Mouse (Mus musculus) pancreas, adult 10 weeks (tissue): ENCODE measurements around the gene Emg1. TPM values are rescaled to one million over a fixed set of nuclear protein-coding genes. Genes with fewer than 3 reads are reported as not detected.

Source experiments
- polyA plus RNA-seq: library from polyadenylated mRNA; stranded (reverse); fragments of 350-450 nt; fragmentation: Illumina TruSeq; extraction: RNeasy Lipid Tissue Mini Kit (QIAGEN cat#74804); gene quantifications from one replicate; pipeline ENCODE4 v1.2.3, GENCODE M21; 2015; ENCODE audit warnings: low read depth, low replicate concordance; ENCODE audit not compliant: insufficient read depth

Gene Emg1
- 33.9 TPM for polyA plus RNA-seq

GRCm38 (mm10) chr6:124711824-124712782, at the start of gene Emg1, which contains the start of gene Phb2:
TSS of gene Emg1 (minus strand) at chr6:124712178.
TSS of gene Phb2 (plus strand) at chr6:124712336.

DNA sequence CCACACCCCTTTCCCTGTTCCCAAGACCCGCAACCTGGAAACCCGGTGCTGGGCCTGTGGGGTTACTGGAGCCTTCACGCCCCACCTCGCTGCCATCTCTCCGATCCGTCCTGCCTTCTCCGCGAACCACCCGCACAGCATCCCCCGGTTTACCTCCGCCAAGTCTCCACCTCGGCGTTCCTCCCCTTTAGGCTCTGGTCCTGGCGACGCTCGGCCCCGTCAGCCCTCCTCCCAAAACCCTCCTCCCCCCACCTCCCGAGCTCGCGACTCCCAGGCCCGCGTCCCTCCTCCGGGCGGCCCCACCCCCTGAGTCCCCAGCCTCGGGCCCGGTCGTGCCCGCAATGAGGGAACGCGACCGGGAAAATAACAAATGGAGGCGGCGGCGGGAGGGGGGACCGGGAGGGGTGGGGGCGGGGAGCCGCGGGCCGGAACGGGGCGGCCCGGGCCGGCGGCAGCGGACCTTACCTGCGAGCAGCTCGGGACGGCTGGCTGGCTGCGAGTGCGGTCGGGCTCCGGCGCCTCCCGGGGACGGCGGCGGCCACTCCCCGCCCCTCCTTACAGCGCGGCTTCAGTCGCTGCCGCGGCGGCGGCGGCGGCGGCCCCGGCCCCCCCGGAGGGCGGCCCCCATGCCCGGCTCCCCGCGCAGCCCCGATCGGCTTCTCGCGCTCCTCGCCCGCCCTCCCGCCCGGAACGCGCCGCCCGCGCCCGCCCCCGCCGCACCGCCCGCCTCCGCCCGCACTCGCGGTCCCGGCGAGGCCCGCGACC, 44.0 kb upstream of the Emg1 start, which contains the start of the genes Gm45234 and Atn1:
TSS of gene Gm45234 (minus strand) at position 191 of the 765 bp plus-strand sequence.
TSS of gene Atn1 (minus strand) at position 694 of the 765 bp plus-strand sequence.

GRCm38 (mm10) chr6:124740888-124741761, 29.1 kb upstream of the Emg1 start, which contains the start of gene Grcc10:
TSS of gene Grcc10 (minus strand) at chr6:124741374.

DNA sequence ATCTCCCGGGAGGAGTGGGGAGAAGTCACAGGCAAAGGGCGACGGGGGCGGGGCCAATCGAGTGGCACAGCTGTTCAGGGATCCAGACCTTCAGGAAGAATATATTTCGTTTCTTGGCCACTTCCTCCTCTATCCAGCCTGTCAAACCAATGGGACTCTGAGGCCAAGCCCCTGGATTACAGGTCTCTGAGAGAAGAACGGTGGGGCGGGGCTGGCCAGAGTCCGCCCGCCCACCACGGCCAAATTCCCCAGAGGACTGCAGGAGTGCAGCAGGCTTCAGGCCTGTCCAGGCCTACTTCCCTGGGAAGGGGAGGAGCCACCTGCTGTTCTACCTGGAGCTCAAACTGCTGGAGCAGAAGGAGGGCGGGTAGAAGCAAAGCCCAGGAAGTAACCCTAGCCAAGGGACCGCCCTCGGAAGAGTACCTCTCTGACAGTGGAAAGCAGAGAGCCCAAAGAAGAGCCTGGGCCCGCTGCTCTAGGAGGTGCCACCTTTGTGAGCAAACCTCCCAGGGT, 26.6 kb upstream of the Emg1 start, which contains the start of gene Ptpn6:
TSS of gene Ptpn6 (minus strand) at position 204 of the 513 bp plus-strand sequence.

GRCm38 (mm10) chr6:124662477-124663423, 49.2 kb downstream of the Emg1 start, which contains the start of gene Lpcat3:
TSS of gene Lpcat3 (plus strand) at chr6:124663027.

Other genes with a start within 250 kb of the Emg1 start
- 2.4 TPM for gene Clstn3, start 247.4 kb downstream of the Emg1 start, polyA plus RNA-seq
- 2.7 TPM for gene C1rl, start 219.1 kb downstream of the Emg1 start, polyA plus RNA-seq
- 27.3 TPM for gene C1ra, start 199.8 kb downstream of the Emg1 start, polyA plus RNA-seq
- 55.7 TPM for gene C1s1, start 169.8 kb downstream of the Emg1 start, polyA plus RNA-seq
- gene C1rb, start 141.9 kb downstream of the Emg1 start, polyA plus RNA-seq = not detected
- not detected for gene C1s2, start 76.1 kb downstream of the Emg1 start, polyA plus RNA-seq
- gene Lpcat3, start 49.2 kb downstream of the Emg1 start, polyA plus RNA-seq = 19.6 TPM
- gene Phb2, start 158 bp upstream of the Emg1 start, polyA plus RNA-seq = 33.9 TPM
- 7.1 TPM for gene Ptpn6, start 26.5 kb upstream of the Emg1 start, polyA plus RNA-seq
- gene Grcc10, start 29.2 kb upstream of the Emg1 start, polyA plus RNA-seq = 65.8 TPM
- gene Gm45234, start 43.8 kb upstream of the Emg1 start, polyA plus RNA-seq = 0.89 TPM
- 10.0 TPM for gene Atn1, start 44.3 kb upstream of the Emg1 start, polyA plus RNA-seq
- 4.1 TPM for gene Eno2, start 57.5 kb upstream of the Emg1 start, polyA plus RNA-seq
- gene Lrrc23, start 67.5 kb upstream of the Emg1 start, polyA plus RNA-seq = 0.98 TPM
- gene Spsb2, start 96.5 kb upstream of the Emg1 start, polyA plus RNA-seq = 4.9 TPM
- gene Tpi1, start 102.1 kb upstream of the Emg1 start, polyA plus RNA-seq = 34.3 TPM
- 17.3 TPM for gene Usp5, start 117.3 kb upstream of the Emg1 start, polyA plus RNA-seq
- 0.87 TPM for gene Cdca3, start 117.4 kb upstream of the Emg1 start, polyA plus RNA-seq
- gene Gnb3, start 128.1 kb upstream of the Emg1 start, polyA plus RNA-seq = 0.46 TPM
- gene P3h3, start 145.6 kb upstream of the Emg1 start, polyA plus RNA-seq = 8.8 TPM
- gene Gpr162, start 151.8 kb upstream of the Emg1 start, polyA plus RNA-seq = not detected
- gene Cd4, start 176.0 kb upstream of the Emg1 start, polyA plus RNA-seq = not detected
- gene Lag3, start 199.5 kb upstream of the Emg1 start, polyA plus RNA-seq = 2.0 TPM
- gene Ptms, start 207.9 kb upstream of the Emg1 start, polyA plus RNA-seq = 234 TPM
- 42.2 TPM for gene Mlf2, start 219.2 kb upstream of the Emg1 start, polyA plus RNA-seq